Mouse (Mus musculus): ENCODE measurements around the gene March10.

Gene March10

GRCm38 (mm10) chr11:105456497-105456907 lies at the start of gene March10:
TSS of gene March10 (minus strand) at chr11:105456735.
- DNase-seq (ENCODE audit: low read depth): no peak

- DNase-seq (ENCODE audit: low read depth): no peak
These were observed 49.8 kb upstream of the March10 start for GRCm38 (mm10) chr11:105506322-105506721.

- DNase-seq (ENCODE audit: low read depth): no peak
These were observed 48.5 kb upstream of the March10 start for GRCm38 (mm10) chr11:105505038-105505437.

- DNase-seq (ENCODE audit: low read depth): no peak
These were observed 45.8 kb upstream of the March10 start for GRCm38 (mm10) chr11:105502311-105502710.

- DNase-seq (ENCODE audit: low read depth): no peak
These were observed 41.0 kb upstream of the March10 start for GRCm38 (mm10) chr11:105497505-105497904.

- no peak for DNase-seq (ENCODE audit: low read depth)
These were observed 40.1 kb upstream of the March10 start for GRCm38 (mm10) chr11:105496665-105497064.

GRCm38 (mm10) chr11:105495591-105496270 lies 39.2 kb upstream of the March10 start:
- DNase-seq (ENCODE audit: low read depth): no peak

- no peak for DNase-seq (ENCODE audit: low read depth)
These were observed 38.3 kb upstream of the March10 start for GRCm38 (mm10) chr11:105494786-105495369.

- no peak for DNase-seq (ENCODE audit: low read depth)
These were observed 35.9 kb upstream of the March10 start for GRCm38 (mm10) chr11:105492392-105492791.

- no peak for DNase-seq (ENCODE audit: low read depth)
These were observed 34.4 kb upstream of the March10 start for GRCm38 (mm10) chr11:105490971-105491370.

GRCm38 (mm10) chr11:105485412-105485811 lies 28.9 kb upstream of the March10 start:
- DNase-seq (ENCODE audit: low read depth): no peak

GRCm38 (mm10) chr11:105484993-105485392 lies 28.5 kb upstream of the March10 start:
- DNase-seq (ENCODE audit: low read depth): no peak

- no peak for DNase-seq (ENCODE audit: low read depth)
These were observed 26.2 kb upstream of the March10 start for GRCm38 (mm10) chr11:105482747-105483146.

- no peak for DNase-seq (ENCODE audit: low read depth)
These were observed 18.2 kb upstream of the March10 start for GRCm38 (mm10) chr11:105474746-105475145.

GRCm38 (mm10) chr11:105474352-105474736 lies 17.8 kb upstream of the March10 start:
- DNase-seq (ENCODE audit: low read depth): no peak

GRCm38 (mm10) chr11:105473716-105474351 lies 17.3 kb upstream of the March10 start:
- DNase-seq (ENCODE audit: low read depth): no peak

GRCm38 (mm10) chr11:105472610-105473009 lies 16.1 kb upstream of the March10 start:
- no peak for DNase-seq (ENCODE audit: low read depth)

- no peak for DNase-seq (ENCODE audit: low read depth)
These were observed 14.4 kb upstream of the March10 start for GRCm38 (mm10) chr11:105470896-105471295.

- DNase-seq (ENCODE audit: low read depth): no peak
These were observed 13.0 kb upstream of the March10 start for GRCm38 (mm10) chr11:105469561-105469960.

- DNase-seq (ENCODE audit: low read depth): no peak
These were observed 12.6 kb upstream of the March10 start for GRCm38 (mm10) chr11:105469091-105469507.

GRCm38 (mm10) chr11:105468436-105468835 lies 11.9 kb upstream of the March10 start:
- no peak for DNase-seq (ENCODE audit: low read depth)

- no peak for DNase-seq (ENCODE audit: low read depth)
These were observed 11.3 kb upstream of the March10 start for GRCm38 (mm10) chr11:105467816-105468215.

- no peak for DNase-seq (ENCODE audit: low read depth)
These were observed 10.7 kb upstream of the March10 start for GRCm38 (mm10) chr11:105467266-105467665.

Data from c-Kit-positive CD71-positive TER-119-negative erythroid progenitor cells, embryonic 14.5 days (primary cell).